Mouse (Mus musculus) embryonic fibroblast, embryonic 13.5 days (primary cell): Measurements from ENCODE around the gene L3mbtl3. TPM values are rescaled to one million over a fixed set of nuclear protein-coding genes. Genes with fewer than 3 reads are reported as not detected.

Source experiments
- H3K27ac ChIP-seq: 2 replicates; pipeline ENCODE4 v1.5.1; 2012; ENCODE audit warnings: low read length, control low read depth, inconsistent platforms; ENCODE audit not compliant: insufficient read depth
- H3K4me1 ChIP-seq: 2 replicates; pipeline ENCODE4 v1.6.1; 2011; ENCODE audit warnings: low read length; ENCODE audit not compliant: control insufficient read depth, insufficient read depth
- H3K4me3 ChIP-seq: 2 replicates; pipeline ENCODE4 v1.5.1; 2011; ENCODE audit warnings: mild to moderate bottlenecking, control low read depth, low read length; ENCODE audit not compliant: insufficient read depth
- CTCF ChIP-seq: IDR thresholded peaks from 2 replicates; pipeline ENCODE4 v1.5.1; 2011; ENCODE audit warnings: mild to moderate bottlenecking, control low read depth, low read length, moderate library complexity, borderline replicate concordance; ENCODE audit not compliant: insufficient read depth
- POLR2A ChIP-seq: IDR thresholded peaks from 2 replicates; pipeline ENCODE4 v1.6.1; 2011; ENCODE audit warnings: low read depth, mild to moderate bottlenecking, control low read depth, low read length, moderate library complexity
- polyA plus RNA-seq: library from polyadenylated mRNA; stranded (reverse); fragments of >200 nt; gene quantifications from 2 replicates; pipeline ENCODE4 v1.2.4, GENCODE M21; 2011; ENCODE audit warnings: low read depth; ENCODE audit not compliant: missing spikeins, insufficient read length

Gene L3mbtl3
- polyA plus RNA-seq, 1 experiment, result 22.1 TPM

DNA sequence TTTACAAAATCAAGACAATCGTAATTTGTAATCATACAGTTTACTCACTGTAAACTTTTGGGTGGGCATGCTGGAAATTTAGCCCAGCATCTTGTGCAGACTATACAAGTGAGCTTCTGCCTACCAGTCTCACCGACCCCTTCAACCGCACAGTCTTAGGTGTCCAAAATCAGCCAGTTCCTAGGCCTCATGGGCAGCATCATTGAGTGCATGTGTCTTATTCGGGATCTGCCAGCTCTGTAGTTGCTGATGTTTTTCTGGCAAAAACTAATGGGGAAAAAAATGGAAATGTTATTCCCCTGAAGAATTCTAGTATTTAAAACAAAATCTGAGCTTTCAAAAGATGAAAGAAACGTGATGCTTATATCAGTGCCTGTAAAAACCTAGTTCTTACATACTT, 149.5 kb downstream of the L3mbtl3 start:
- no peaks in the 10 kb centered on the region for H3K4me1 ChIP-seq
- TF ChIP-seq CTCF (no peak), POLR2A (no peak)

More for the DNA sequence above, 149.5 kb downstream of the L3mbtl3 start:
- Histone ChIP-seq H3K4me3 (no peak overlapping the region), H3K27ac (no peak overlapping the region)

Other genes starting within 250 kb of the L3mbtl3 start
- not detected in 2 replicates for gene Samd3, start 146.3 kb downstream of the L3mbtl3 start, polyA plus RNA-seq